Mouse (Mus musculus): ENCODE results near the gene Slc4a4. TPM values are rescaled to one million over a fixed set of nuclear protein-coding genes. Genes with fewer than 3 reads are reported as not detected.
"Not testable (repeated sequence)": the region's sequence is repeated elsewhere in the genome, so short reads cannot be mapped to it uniquely, and the experiment has no call there.

Gene Slc4a4
- polyA plus RNA-seq, 2 experiments: 2.7 to 2.8 TPM

DNA sequence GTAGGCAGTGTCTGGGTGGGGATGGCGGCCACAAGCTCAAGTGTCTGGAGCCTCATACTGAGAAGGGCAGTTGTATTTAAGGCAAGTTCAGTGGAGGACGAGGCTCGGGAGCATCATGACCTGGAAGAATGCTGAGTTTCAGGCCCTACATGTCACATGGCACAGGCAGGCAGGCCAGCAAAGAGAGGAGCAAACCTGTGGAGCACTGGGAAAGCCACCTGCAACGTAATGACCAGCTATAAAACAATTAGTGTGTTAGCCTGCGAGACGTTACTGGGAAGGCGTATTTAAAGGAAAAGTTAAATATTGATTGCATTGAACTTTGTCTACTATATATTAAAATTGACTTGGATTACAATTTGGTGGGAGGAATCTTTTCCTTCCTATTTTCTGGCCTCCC is 97.0 kb downstream of the Slc4a4 start:
- Histone ChIP-seq H3K4me3 (replicated peaks; ENCODE audit: low read length) (no peak overlapping the region), H3K9ac (ENCODE audit: low read depth, low read length, severe bottlenecking) (no peak overlapping the region), H3K36me3 (ENCODE audit: control insufficient read depth, insufficient read depth, low read length) (no peaks in the 10 kb centered on the region), H3K4me1 (ENCODE audit: control insufficient read depth, insufficient read depth, low read length) (no peaks in the 10 kb centered on the region), H3K27me3 (ENCODE audit: control insufficient read depth, insufficient read depth, low read length) (no peaks in the 10 kb centered on the region), H3K4me2 (replicated peaks; ENCODE audit: low read depth, low read length, severe bottlenecking) (no peak overlapping the region), H3K9me3 (ENCODE audit: control insufficient read depth, low read length) (no peaks in the 10 kb centered on the region), H3K27ac (replicated peaks; ENCODE audit: low read depth, low read length) (no peak overlapping the region)
- ATAC-seq (ENCODE audit: low FRiP score, low read depth): no peak
- DNase-seq (ENCODE audit: low spot score): no peak
- WGBS: 61% methylated on average over 7 of the region's 7 CpGs
- TF ChIP-seq POLR2A (IDR thresholded peaks at IDR 0.05; ENCODE audit: borderline replicate concordance, extremely low read depth, insufficient read depth, insufficient read length): no peak

DNA sequence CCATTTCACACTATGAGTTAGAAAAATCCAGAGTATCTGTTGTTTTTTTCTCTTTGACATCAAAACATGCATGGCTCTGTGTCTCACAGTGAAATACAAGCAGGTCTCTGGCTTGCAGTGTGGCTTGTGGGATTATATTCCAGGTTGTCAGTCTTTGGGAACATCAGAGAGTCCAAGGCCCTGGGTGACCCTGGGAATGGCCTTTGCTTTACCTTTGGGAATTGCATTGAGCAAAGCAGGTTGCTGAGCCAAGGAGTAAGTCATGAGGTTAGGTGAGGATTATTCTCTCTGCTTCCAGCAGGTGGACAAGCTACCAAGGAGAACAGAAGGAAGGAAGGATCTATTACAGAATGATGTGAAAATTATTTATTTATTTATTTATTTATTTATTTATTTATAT is 102.4 kb downstream of the Slc4a4 start:
- no peak overlapping the region for H3K4me3 ChIP-seq (replicated peaks; ENCODE audit: low read length)
- no peak for TF ChIP-seq POLR2A (IDR thresholded peaks at IDR 0.05; ENCODE audit: borderline replicate concordance, extremely low read depth, insufficient read depth, insufficient read length)
- no peak overlapping the region for H3K9ac ChIP-seq (ENCODE audit: low read depth, low read length, severe bottlenecking)
- no peaks in the 10 kb centered on the region for H3K9me3 ChIP-seq (ENCODE audit: control insufficient read depth, low read length)
- ATAC-seq (ENCODE audit: low FRiP score, low read depth): no peak
- no peak overlapping the region for H3K4me2 ChIP-seq (replicated peaks; ENCODE audit: low read depth, low read length, severe bottlenecking)
- H3K36me3 ChIP-seq (ENCODE audit: control insufficient read depth, insufficient read depth, low read length): no peaks in the 10 kb centered on the region
- no peak overlapping the region for H3K27ac ChIP-seq (replicated peaks; ENCODE audit: low read depth, low read length)
- no peak for DNase-seq (ENCODE audit: low spot score)
- no peaks in the 10 kb centered on the region for H3K27me3 ChIP-seq (ENCODE audit: control insufficient read depth, insufficient read depth, low read length)
- no peaks in the 10 kb centered on the region for H3K4me1 ChIP-seq (ENCODE audit: control insufficient read depth, insufficient read depth, low read length)

DNA sequence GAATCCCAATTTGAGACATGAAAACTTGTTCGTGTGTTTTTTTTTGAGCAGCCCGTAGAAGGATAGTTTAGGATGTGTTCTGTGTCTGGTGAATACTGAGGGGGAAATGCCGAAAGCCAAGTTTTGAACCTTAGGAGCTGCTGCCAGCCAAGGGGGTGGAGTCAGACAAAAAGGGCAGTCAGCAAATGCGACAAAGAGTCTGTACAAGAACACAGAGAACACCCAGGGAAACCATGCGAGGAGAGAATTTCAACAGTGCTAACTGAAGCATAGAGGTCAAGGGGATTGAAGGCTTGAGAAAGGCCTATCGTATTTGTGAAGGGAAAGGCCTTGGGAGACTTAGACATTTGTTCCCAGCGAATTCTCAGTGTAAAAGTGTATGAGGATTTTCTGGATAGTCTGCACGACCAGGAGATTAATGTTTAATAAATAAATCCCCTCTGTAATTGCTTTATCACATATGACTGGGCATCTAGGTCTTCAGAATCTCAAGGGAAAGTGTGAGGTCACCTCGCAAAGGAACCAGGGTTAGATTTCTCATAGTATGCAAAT is 103.7 kb downstream of the Slc4a4 start:
- Histone ChIP-seq H3K27me3 (ENCODE audit: control insufficient read depth, insufficient read depth, low read length) (no peaks in the 10 kb centered on the region), H3K36me3 (ENCODE audit: control insufficient read depth, insufficient read depth, low read length) (no peaks in the 10 kb centered on the region), H3K4me2 (replicated peaks; ENCODE audit: low read depth, low read length, severe bottlenecking) (no peak overlapping the region), H3K27ac (replicated peaks; ENCODE audit: low read depth, low read length) (no peak overlapping the region), H3K9me3 (ENCODE audit: control insufficient read depth, low read length) (no peaks in the 10 kb centered on the region), H3K9ac (ENCODE audit: low read depth, low read length, severe bottlenecking) (no peak overlapping the region), H3K4me1 (ENCODE audit: control insufficient read depth, insufficient read depth, low read length) (no peaks in the 10 kb centered on the region), H3K4me3 (replicated peaks; ENCODE audit: low read length) (no peak overlapping the region)
- no peak for TF ChIP-seq POLR2A (IDR thresholded peaks at IDR 0.05; ENCODE audit: borderline replicate concordance, extremely low read depth, insufficient read depth, insufficient read length)
- ATAC-seq (ENCODE audit: low FRiP score, low read depth) (no peak), DNase-seq (ENCODE audit: low spot score) (no peak)
- WGBS: 84% methylated on average over 9 of the region's 9 CpGs

DNA sequence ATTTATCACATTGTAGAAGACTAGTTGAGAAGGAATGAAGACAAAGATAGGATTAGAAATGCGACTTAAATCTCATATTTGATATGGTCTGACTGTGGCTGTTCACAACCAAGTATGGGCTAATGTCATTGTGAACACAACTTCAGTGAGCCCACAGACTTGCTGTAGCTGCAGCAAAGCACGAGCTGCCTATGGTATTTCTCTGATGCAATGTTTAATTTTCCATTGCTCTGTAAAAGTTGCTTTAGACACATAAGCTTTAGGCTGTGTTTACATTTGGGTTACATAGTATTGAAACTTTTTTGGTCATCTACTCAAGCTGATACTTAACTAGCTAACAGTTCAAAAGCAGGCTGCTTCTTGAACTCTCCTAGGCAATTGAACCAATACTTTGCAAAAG is 104.7 kb downstream of the Slc4a4 start:
- H3K9me3 ChIP-seq (ENCODE audit: control insufficient read depth, low read length); DNase-seq (ENCODE audit: low spot score); H3K4me1 ChIP-seq (ENCODE audit: control insufficient read depth, insufficient read depth, low read length); H3K4me3 ChIP-seq (replicated peaks; ENCODE audit: low read length); H3K27ac ChIP-seq (replicated peaks; ENCODE audit: low read depth, low read length); H3K27me3 ChIP-seq (ENCODE audit: control insufficient read depth, insufficient read depth, low read length); H3K4me2 ChIP-seq (replicated peaks; ENCODE audit: low read depth, low read length, severe bottlenecking); H3K9ac ChIP-seq (ENCODE audit: low read depth, low read length, severe bottlenecking); ATAC-seq (ENCODE audit: low FRiP score, low read depth); H3K36me3 ChIP-seq (ENCODE audit: control insufficient read depth, insufficient read depth, low read length): not testable (repeated sequence)
- 74% methylated on average over 2 of the region's 2 CpGs for WGBS

DNA sequence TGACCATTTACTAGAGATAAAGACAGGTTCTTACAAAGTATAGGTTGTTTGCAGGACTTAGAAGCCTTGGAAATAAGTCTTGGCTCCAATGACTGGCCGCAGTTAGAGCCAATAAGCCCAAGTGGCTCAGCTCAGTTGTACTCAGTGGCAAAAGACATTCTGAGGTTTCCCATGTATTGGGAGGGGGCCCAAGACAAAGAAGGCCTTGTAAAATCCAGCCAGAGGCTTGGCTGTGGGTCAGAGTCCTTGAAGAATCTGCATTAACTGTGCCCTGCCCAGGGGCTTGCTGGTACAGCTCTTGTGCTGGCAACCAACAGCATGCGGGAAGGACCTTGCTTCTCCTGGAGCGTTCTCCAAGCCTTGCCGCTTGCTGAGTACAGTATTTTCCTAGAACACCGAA is 107.9 kb downstream of the Slc4a4 start:
- Histone ChIP-seq H3K4me1 (ENCODE audit: control insufficient read depth, insufficient read depth, low read length) (no peaks in the 10 kb centered on the region), H3K27me3 (ENCODE audit: control insufficient read depth, insufficient read depth, low read length) (no peaks in the 10 kb centered on the region), H3K4me3 (replicated peaks; ENCODE audit: low read length) (no peak overlapping the region), H3K36me3 (ENCODE audit: control insufficient read depth, insufficient read depth, low read length) (no peaks in the 10 kb centered on the region), H3K9ac (ENCODE audit: low read depth, low read length, severe bottlenecking) (no peak overlapping the region), H3K27ac (replicated peaks; ENCODE audit: low read depth, low read length) (no peak overlapping the region), H3K4me2 (replicated peaks; ENCODE audit: low read depth, low read length, severe bottlenecking) (no peak overlapping the region), H3K9me3 (ENCODE audit: control insufficient read depth, low read length) (no peaks in the 10 kb centered on the region)
- peak; percentile 5 for DNase-seq (ENCODE audit: low spot score)
- WGBS: 90% methylated on average over 5 of the region's 5 CpGs
- TF ChIP-seq POLR2A (IDR thresholded peaks at IDR 0.05; ENCODE audit: borderline replicate concordance, extremely low read depth, insufficient read depth, insufficient read length): no peak
- no peak for ATAC-seq (ENCODE audit: low FRiP score, low read depth)

DNA sequence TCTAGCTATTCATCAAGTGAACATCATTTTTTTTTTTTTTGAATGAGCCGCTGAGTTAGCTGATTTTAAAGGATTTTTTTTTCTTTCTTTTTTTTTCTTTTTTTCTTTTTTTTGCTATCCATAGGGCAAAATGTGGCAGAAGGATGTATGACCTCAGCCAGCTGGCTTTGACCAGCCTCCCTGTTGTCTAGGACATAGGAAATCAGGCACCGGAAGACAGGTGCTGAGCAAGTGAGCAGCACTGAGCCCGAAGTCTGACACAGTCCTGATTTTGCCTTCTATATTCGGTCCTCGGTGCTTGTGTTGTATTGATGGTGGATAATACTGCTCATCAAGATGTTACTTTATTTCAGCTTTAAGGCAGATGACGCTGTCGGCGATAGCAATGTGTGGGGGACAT is 109.6 kb downstream of the Slc4a4 start:
- DNase-seq (ENCODE audit: low spot score) (no peak), ATAC-seq (ENCODE audit: low FRiP score, low read depth) (no peak)
- WGBS: 96% methylated on average over 8 of the region's 8 CpGs
- Histone ChIP-seq H3K4me3 (replicated peaks; ENCODE audit: low read length) (no peak overlapping the region), H3K36me3 (ENCODE audit: control insufficient read depth, insufficient read depth, low read length) (no peaks in the 10 kb centered on the region), H3K9ac (ENCODE audit: low read depth, low read length, severe bottlenecking) (no peak overlapping the region), H3K4me1 (ENCODE audit: control insufficient read depth, insufficient read depth, low read length) (no peaks in the 10 kb centered on the region), H3K4me2 (replicated peaks; ENCODE audit: low read depth, low read length, severe bottlenecking) (no peak overlapping the region), H3K27ac (replicated peaks; ENCODE audit: low read depth, low read length) (no peak overlapping the region), H3K27me3 (ENCODE audit: control insufficient read depth, insufficient read depth, low read length) (no peaks in the 10 kb centered on the region), H3K9me3 (ENCODE audit: control insufficient read depth, low read length) (no peaks in the 10 kb centered on the region)
- no peak for TF ChIP-seq POLR2A (IDR thresholded peaks at IDR 0.05; ENCODE audit: borderline replicate concordance, extremely low read depth, insufficient read depth, insufficient read length)
